Mouse (Mus musculus): Measurements from ENCODE around the gene Zscan4-ps1. TPM values are rescaled to one million over a fixed set of nuclear protein-coding genes. Genes with fewer than 3 reads are reported as not detected.

The Zscan4-ps1 gene
- total RNA-seq (2023): not detected

DNA sequence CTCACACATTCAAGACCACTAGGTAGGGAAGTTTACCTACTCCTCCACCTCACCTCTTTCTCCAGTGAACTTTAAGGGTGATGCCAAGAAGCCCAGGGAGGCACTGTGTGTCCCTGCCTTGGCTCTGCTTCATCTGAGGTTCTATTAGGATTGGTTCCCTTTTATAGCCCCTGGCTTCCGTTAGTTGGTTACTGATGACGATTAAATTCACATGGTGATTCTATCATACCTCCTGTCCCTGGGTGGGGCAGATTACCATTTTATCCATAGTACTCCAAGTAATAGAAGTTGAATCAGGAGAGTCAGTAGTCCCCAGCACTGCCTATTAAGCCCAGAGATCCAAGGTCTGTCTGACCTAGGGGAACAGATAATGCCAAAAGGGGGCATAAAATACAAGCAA lies at the start of gene Zscan4-ps1:
TSS of gene Zscan4-ps1 (minus strand) at position 101 of the 400 bp plus-strand sequence.

Other genes starting within 250 kb of the Zscan4-ps1 start
- not detected for gene Zscan4b, start 164.6 kb downstream of the Zscan4-ps1 start, total RNA-seq (2023)
- gene Zscan4c, start 63.9 kb downstream of the Zscan4-ps1 start, total RNA-seq (2023): not detected
- not detected for gene Zscan4d, start 96.5 kb upstream of the Zscan4-ps1 start, total RNA-seq (2023)
- not detected for gene Zscan4e, start 241.0 kb upstream of the Zscan4-ps1 start, total RNA-seq (2023)

Data from CD4-positive naive resting alpha-beta T cell, adult 57 days (primary cell).